Mouse (Mus musculus) CH12.LX (cell line): ENCODE results near the gene Olfr120. TPM values are rescaled to one million over a fixed set of nuclear protein-coding genes. Genes with fewer than 3 reads are reported as not detected.

Experiments
- polyA plus RNA-seq: library from polyadenylated mRNA; unstranded; fragments of >175 nt; gene quantifications from 2 replicates; pipeline ENCODE4 v1.2.1, GENCODE M21; 2012; ENCODE audit warnings: low read depth; ENCODE audit not compliant: insufficient read length
- total RNA-seq, 2 experiments: library from RNA; depleted of rRNA; stranded (reverse); fragments of 300-350 nt in 1 of 2; fragments of >200 nt in 1 of 2; gene quantifications; 2 replicates each; pipeline ENCODE4 v1.2.3; 2012 to 2014

The Olfr120 gene
- total and polyA plus RNA-seq, 3 experiments, result not detected

Other genes starting within 250 kb of the Olfr120 start
- not detected in 2 replicates for gene H2-M2, start 238.3 kb upstream of the Olfr120 start, total RNA-seq (2012; rRNA removed)
- not detected in 2 replicates for gene H2-M2, start 238.3 kb upstream of the Olfr120 start, total RNA-seq (2014; rRNA removed)
- gene H2-M2, start 238.3 kb upstream of the Olfr120 start, polyA plus RNA-seq, result 2.1 and 2.9 TPM in 2 replicates
- not detected in 2 replicates for gene Olfr110, start 229.3 kb upstream of the Olfr120 start, total RNA-seq (2012; rRNA removed)
- not detected in 2 replicates for gene Olfr110, start 229.3 kb upstream of the Olfr120 start, total RNA-seq (2014; rRNA removed)
- gene Olfr110, start 229.3 kb upstream of the Olfr120 start, polyA plus RNA-seq, result not detected in 2 replicates
- not detected in 2 replicates for gene Olfr111, start 213.8 kb upstream of the Olfr120 start, total RNA-seq (2012; rRNA removed)
- not detected in 2 replicates for gene Olfr111, start 213.8 kb upstream of the Olfr120 start, total RNA-seq (2014; rRNA removed)
- gene Olfr111, start 213.8 kb upstream of the Olfr120 start, polyA plus RNA-seq, result not detected in 2 replicates
- gene Olfr112, start 152.4 kb upstream of the Olfr120 start, total RNA-seq (2012; rRNA removed), result not detected in 2 replicates
- not detected in 2 replicates for gene Olfr112, start 152.4 kb upstream of the Olfr120 start, total RNA-seq (2014; rRNA removed)
- gene Olfr112, start 152.4 kb upstream of the Olfr120 start, polyA plus RNA-seq, result not detected in 2 replicates
- gene Olfr113, start 144.1 kb upstream of the Olfr120 start, total RNA-seq (2012; rRNA removed), result not detected in 2 replicates
- gene Olfr113, start 144.1 kb upstream of the Olfr120 start, total RNA-seq (2014; rRNA removed), result not detected in 2 replicates
- gene Olfr113, start 144.1 kb upstream of the Olfr120 start, polyA plus RNA-seq, result not detected in 2 replicates
- gene Olfr114, start 129.1 kb upstream of the Olfr120 start, total RNA-seq (2012; rRNA removed), result not detected in 2 replicates
- not detected in 2 replicates for gene Olfr114, start 129.1 kb upstream of the Olfr120 start, total RNA-seq (2014; rRNA removed)
- gene Olfr114, start 129.1 kb upstream of the Olfr120 start, polyA plus RNA-seq, result not detected in 2 replicates
- not detected in 2 replicates for gene Olfr115, start 94.7 kb upstream of the Olfr120 start, total RNA-seq (2012; rRNA removed)
- gene Olfr115, start 94.7 kb upstream of the Olfr120 start, total RNA-seq (2014; rRNA removed), result not detected in 2 replicates
- gene Olfr115, start 94.7 kb upstream of the Olfr120 start, polyA plus RNA-seq, result not detected in 2 replicates
- not detected in 2 replicates for gene Olfr116, start 94.6 kb upstream of the Olfr120 start, total RNA-seq (2012; rRNA removed)
- not detected in 2 replicates for gene Olfr116, start 94.6 kb upstream of the Olfr120 start, total RNA-seq (2014; rRNA removed)
- gene Olfr116, start 94.6 kb upstream of the Olfr120 start, polyA plus RNA-seq, result not detected in 2 replicates
- not detected in 2 replicates for gene Olfr117, start 58.0 kb upstream of the Olfr120 start, total RNA-seq (2012; rRNA removed)
- not detected in 2 replicates for gene Olfr117, start 58.0 kb upstream of the Olfr120 start, total RNA-seq (2014; rRNA removed)
- not detected in 2 replicates for gene Olfr117, start 58.0 kb upstream of the Olfr120 start, polyA plus RNA-seq
- gene Olfr118, start 54.8 kb upstream of the Olfr120 start, total RNA-seq (2012; rRNA removed), result not detected in 2 replicates
- not detected in 2 replicates for gene Olfr118, start 54.8 kb upstream of the Olfr120 start, total RNA-seq (2014; rRNA removed)
- not detected in 2 replicates for gene Olfr118, start 54.8 kb upstream of the Olfr120 start, polyA plus RNA-seq
- not detected in 2 replicates for gene Olfr119, start 25.2 kb upstream of the Olfr120 start, total RNA-seq (2012; rRNA removed)
- gene Olfr119, start 25.2 kb upstream of the Olfr120 start, total RNA-seq (2014; rRNA removed), result not detected in 2 replicates
- not detected in 2 replicates for gene Olfr119, start 25.2 kb upstream of the Olfr120 start, polyA plus RNA-seq
- gene Olfr121, start 27.0 kb downstream of the Olfr120 start, total RNA-seq (2012; rRNA removed), result not detected in 2 replicates
- not detected in 2 replicates for gene Olfr121, start 27.0 kb downstream of the Olfr120 start, total RNA-seq (2014; rRNA removed)
- not detected in 2 replicates for gene Olfr121, start 27.0 kb downstream of the Olfr120 start, polyA plus RNA-seq
- gene Olfr122, start 46.8 kb downstream of the Olfr120 start, total RNA-seq (2012; rRNA removed), result not detected in 2 replicates
- not detected in 2 replicates for gene Olfr122, start 46.8 kb downstream of the Olfr120 start, total RNA-seq (2014; rRNA removed)
- not detected in 2 replicates for gene Olfr122, start 46.8 kb downstream of the Olfr120 start, polyA plus RNA-seq
- not detected in 2 replicates for gene Olfr123, start 71.7 kb downstream of the Olfr120 start, total RNA-seq (2012; rRNA removed)
- gene Olfr123, start 71.7 kb downstream of the Olfr120 start, total RNA-seq (2014; rRNA removed), result not detected in 2 replicates
- gene Olfr123, start 71.7 kb downstream of the Olfr120 start, polyA plus RNA-seq, result not detected in 2 replicates
- gene Olfr124, start 78.1 kb downstream of the Olfr120 start, total RNA-seq (2012; rRNA removed), result not detected in 2 replicates
- gene Olfr124, start 78.1 kb downstream of the Olfr120 start, total RNA-seq (2014; rRNA removed), result not detected in 2 replicates
- gene Olfr124, start 78.1 kb downstream of the Olfr120 start, polyA plus RNA-seq, result not detected in 2 replicates
- gene Olfr125, start 111.1 kb downstream of the Olfr120 start, total RNA-seq (2012; rRNA removed), result not detected in 2 replicates
- gene Olfr125, start 111.1 kb downstream of the Olfr120 start, total RNA-seq (2014; rRNA removed), result not detected in 2 replicates
- gene Olfr125, start 111.1 kb downstream of the Olfr120 start, polyA plus RNA-seq, result not detected in 2 replicates
- gene Olfr126, start 125.7 kb downstream of the Olfr120 start, total RNA-seq (2012; rRNA removed), result not detected in 2 replicates
- gene Olfr126, start 125.7 kb downstream of the Olfr120 start, total RNA-seq (2014; rRNA removed), result not detected in 2 replicates
- gene Olfr126, start 125.7 kb downstream of the Olfr120 start, polyA plus RNA-seq, result not detected in 2 replicates
- gene Olfr127, start 178.6 kb downstream of the Olfr120 start, total RNA-seq (2012; rRNA removed), result not detected in 2 replicates
- not detected in 2 replicates for gene Olfr127, start 178.6 kb downstream of the Olfr120 start, total RNA-seq (2014; rRNA removed)
- 0.07 and 0.10 TPM in 2 replicates for gene Olfr127, start 178.6 kb downstream of the Olfr120 start, polyA plus RNA-seq
- not detected in 2 replicates for gene Olfr128, start 198.7 kb downstream of the Olfr120 start, total RNA-seq (2012; rRNA removed)
- gene Olfr128, start 198.7 kb downstream of the Olfr120 start, total RNA-seq (2014; rRNA removed), result not detected in 2 replicates
- gene Olfr128, start 198.7 kb downstream of the Olfr120 start, polyA plus RNA-seq, result not detected in 2 replicates
- gene Olfr761, start 231.3 kb downstream of the Olfr120 start, total RNA-seq (2012; rRNA removed), result not detected in 2 replicates
- not detected in 2 replicates for gene Olfr761, start 231.3 kb downstream of the Olfr120 start, total RNA-seq (2014; rRNA removed)
- not detected in 2 replicates for gene Olfr761, start 231.3 kb downstream of the Olfr120 start, polyA plus RNA-seq